Mouse (Mus musculus) adrenal gland, postnatal 4 days (tissue): ENCODE data around the gene Gpm6b. TPM values are rescaled to one million over a fixed set of nuclear protein-coding genes. Genes with fewer than 3 reads are reported as not detected.

ENCODE experiments used
- DNase-seq, 2 experiments: peaks; one replicate each; pipeline ENCODE4 v3.0.0; 2021 to 2022; ENCODE audit warnings: low spot score in 2 of 2, mixed read lengths in 2 of 2
- total RNA-seq, 2 experiments: library from RNA; stranded (reverse); gene quantifications; 2 replicates each; pipeline ENCODE4 v1.2.3; 2021

The Gpm6b gene
- total RNA-seq, 2 experiments from 2014 or later = 17.3 to 28.2 TPM

DNA sequence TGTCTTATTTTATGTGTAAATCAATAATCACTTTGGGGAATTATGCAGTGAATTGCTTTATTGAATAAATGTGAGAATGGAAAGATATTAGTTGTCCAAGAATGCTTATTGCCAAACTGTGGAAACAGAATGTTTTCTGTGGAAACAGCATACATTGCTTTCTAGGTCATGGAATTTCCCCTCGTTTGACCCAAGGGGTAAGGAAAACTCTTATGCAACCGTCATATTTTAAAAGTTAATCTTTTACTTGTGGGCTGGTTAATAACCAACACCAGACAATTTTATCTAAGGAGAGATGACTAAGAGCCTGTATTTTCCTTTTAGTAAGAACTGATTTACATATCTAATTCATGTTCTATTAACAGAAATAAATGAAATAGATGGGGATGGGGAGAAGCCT is 64.1 kb downstream of the Gpm6b start:
- no peak for DNase-seq

- DNase-seq = no peak
Observed at GRCm38 (mm10) chrX:166304355-166304754, 65.6 kb downstream of the Gpm6b start.

DNA sequence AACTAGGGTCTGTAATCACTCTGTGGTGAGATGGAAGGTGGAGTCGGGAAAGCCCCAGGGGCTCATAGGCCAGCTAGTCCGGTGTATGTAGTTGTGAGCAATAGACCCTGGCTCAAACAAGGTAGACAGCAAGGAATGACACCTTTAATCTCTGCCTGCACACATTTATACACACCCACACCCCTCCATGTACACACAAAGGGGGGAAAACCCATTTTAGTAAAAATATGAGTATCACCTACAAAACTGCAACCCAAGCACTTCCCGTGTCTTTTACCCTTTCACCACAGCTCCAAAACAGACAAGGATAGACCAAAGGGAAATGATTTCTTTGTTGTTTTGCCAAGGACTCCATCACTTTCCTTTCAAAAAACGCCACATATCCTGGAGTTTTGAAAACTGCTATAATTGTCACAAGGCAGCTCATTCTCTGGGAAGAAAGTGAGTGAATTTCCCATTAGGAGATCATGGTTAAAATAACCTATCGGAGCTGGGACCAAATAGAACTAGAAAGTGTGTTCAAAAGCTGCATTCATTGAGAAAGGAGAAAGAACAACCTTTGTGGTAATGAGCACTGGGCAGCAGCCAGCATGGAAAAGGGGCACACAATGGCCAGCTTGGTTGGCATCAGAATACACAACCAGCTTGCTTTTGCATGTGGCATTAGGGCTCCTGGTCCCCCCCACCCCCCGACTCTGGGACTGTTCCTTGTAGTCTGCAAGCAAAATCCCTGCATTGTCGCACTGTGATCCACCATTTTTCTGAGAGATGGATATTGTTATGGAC is 68.9 kb downstream of the Gpm6b start:
- DNase-seq = no peak

GRCm38 (mm10) chrX:166308798-166309197 is 70.1 kb downstream of the Gpm6b start:
- DNase-seq = no peak

- no peak for DNase-seq
Observed at GRCm38 (mm10) chrX:166315251-166315650, 76.5 kb downstream of the Gpm6b start.

DNA sequence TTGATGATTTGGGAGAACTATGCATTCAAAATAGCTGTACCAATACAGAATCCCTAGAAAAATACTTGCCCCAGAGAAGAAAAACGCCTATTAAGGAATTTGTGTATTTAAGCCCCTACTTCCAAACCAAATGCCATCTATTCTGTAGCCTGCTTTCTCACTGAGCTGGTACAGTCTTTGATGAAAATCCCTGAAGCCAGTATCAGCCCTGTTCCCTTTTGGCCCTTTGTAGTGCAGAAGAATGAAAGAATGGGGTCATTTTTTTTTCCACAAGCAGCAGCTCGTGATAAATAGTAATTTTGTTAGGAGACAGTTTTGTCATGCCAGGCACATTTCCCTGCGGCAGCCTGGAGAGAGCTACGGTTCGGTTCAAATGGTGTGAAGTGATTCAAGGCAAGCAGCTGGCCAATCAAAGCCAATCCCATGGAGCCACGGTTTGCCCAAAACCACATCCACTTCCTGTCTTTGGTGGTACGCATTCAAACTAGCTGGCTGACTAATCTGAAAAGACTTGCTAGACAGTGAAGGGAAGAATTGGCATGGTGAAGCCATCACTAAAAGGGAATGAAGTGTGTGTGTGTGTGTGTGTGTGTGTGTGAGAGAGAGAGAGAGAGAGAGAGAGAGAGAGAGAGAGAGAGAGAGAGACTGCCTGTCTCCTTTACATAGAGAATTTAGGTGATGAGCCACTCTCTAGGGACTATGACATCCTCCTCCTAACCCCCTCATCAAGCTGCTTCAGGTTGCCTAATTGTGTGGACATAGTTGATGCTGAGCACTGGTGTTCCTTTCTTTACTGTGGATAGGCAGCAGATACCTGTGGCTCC is 78.1 kb downstream of the Gpm6b start:
- no peak for DNase-seq

GRCm38 (mm10) chrX:166317376-166317679 is 78.6 kb downstream of the Gpm6b start:
- no peak for DNase-seq

GRCm38 (mm10) chrX:166323226-166323625 is 84.5 kb downstream of the Gpm6b start:
- no peak for DNase-seq

- DNase-seq = no peak
Observed at GRCm38 (mm10) chrX:166327621-166328020, 88.9 kb downstream of the Gpm6b start.

DNA sequence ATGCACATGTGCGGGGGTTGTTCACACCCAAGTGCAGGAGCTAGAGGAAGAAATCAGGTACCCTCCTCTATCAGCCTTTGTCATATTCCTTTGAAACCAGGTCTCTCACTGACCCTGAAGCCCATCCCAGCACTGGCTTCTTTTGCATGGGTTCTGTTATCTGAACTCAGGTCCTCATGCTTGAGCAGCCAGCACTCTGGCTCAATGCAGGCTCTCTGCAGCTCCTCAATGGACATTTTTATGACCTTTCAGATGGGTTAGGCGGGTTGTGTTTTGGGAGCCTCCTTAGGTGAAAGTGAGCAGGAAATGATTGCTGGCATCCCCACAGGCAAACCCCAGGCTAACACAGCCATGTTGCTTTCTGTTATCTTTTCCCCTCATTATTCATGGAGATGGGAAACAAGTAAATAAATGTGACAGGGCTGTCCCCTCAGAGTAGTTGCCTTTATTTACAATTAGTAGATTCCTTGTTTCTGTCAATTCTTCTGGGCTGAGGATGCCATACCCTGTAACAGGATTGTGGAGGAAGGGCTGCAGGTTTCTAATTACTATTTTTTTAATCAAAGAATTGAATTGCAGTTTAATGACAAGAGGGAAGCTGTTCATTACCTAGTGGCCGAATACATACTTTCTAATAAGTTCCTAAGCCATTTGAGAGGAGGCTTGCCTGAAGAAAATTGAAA is 89.6 kb downstream of the Gpm6b start:
- no peak for DNase-seq

DNA sequence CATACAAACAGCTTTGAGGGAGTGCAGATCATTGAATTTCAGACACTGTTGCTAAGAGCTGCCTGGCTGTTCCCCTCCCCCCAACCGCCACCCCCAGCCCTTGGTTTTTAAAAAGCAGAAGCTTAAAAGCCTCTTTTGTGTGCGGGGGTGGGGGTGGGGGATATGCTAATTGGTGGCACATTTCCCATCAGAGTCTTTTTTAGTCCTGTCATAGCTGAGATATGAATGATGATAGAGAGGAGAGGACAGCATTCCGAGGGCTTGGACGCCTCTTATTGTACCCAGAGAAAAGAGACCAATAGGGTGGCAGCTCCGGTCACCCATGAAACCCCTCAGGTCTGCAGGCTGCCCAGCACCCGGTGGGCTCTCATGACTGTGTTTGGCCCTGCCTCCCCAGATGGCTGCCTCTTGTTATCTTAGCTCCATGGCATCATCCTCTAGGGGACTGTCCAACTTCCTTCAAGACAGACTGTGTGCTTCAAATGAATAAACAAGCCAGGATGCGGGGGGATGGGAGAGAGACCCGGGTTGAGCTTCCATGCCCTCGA is 90.3 kb downstream of the Gpm6b start:
- no peak for DNase-seq

GRCm38 (mm10) chrX:166334516-166335136 is 95.9 kb downstream of the Gpm6b start:
- peak in 1 of 2 experiments; percentile 3 for DNase-seq

DNA sequence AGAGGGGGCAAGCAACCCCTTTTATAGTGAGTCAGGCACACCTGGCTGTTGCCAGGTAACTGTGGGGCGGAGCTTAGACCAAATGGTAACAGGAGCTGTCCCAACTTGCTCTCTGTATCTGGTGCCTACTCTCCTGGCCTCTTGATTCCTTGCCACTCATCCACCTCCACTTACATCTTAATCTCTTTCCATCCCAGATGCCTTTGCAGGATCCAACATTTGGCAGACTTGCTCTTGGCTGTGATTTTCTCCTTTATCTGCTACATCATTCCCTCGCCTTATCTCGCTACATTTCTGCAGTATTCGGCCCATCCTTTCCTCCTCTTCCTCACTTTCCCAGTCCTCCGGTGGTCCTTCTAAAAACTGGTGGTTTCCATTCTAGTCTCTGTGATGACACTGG is 99.6 kb downstream of the Gpm6b start:
- no peak for DNase-seq

DNA sequence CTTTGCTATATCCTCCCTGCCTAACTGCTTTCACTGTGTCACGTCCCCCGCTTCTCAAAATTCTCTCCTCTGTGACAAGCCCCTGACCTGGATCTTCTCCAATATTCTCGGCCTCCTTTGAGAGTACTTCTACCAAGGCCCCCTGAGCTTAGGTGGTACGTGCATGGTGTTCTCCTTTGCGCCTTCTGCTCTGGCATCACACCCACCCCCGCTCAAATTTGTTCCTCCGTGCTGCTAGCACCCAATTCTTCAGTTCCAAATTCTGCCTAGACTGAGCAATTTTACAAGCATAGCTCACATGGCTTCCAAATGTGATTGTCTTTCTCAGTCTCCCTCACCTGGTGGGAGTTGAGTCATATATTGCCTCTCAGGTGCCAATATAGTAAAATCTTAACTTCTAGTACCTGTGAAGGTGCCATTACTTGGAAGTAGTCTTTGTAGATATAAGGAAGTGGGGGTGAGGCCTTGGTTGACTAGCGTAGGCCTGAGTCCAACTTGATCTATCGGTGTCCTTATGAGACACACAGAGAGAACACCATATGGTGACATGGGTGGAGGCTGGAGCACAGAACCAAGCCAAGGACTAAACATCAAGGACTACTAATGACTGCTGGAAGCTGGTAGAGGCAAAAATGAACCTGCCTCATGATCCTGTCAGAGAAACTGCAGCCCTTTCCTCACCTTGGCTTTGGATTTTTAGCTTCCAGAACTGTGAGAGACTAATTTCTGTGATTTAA is 100.2 kb downstream of the Gpm6b start:
- DNase-seq = no peak

- no peak for DNase-seq
Observed at GRCm38 (mm10) chrX:166339911-166340310, 101.2 kb downstream of the Gpm6b start.

DNA sequence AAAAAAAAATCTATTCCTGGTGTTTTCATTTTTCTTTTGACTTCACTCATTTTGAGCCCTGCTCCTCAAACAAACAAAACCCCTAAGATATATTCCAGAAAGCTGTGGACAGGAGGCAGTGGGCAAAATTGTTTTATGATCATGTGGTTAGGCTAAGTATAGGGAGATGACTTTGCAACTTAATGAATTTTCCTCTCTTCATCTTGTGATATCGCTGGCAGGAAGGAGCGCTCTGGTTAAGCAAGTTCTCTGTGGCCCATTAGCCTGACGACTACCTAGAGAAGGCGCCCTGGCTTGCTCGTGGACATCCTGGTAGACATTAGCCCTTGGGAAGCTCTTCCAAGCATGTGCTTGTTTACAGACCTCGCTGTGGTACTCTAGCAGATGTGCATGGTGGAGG is 103.1 kb downstream of the Gpm6b start:
- no peak for DNase-seq

GRCm38 (mm10) chrX:166344228-166345015 is 105.7 kb downstream of the Gpm6b start:
- no peak for DNase-seq

- DNase-seq = no peak
Observed at GRCm38 (mm10) chrX:166348086-166348485, 109.4 kb downstream of the Gpm6b start.

DNA sequence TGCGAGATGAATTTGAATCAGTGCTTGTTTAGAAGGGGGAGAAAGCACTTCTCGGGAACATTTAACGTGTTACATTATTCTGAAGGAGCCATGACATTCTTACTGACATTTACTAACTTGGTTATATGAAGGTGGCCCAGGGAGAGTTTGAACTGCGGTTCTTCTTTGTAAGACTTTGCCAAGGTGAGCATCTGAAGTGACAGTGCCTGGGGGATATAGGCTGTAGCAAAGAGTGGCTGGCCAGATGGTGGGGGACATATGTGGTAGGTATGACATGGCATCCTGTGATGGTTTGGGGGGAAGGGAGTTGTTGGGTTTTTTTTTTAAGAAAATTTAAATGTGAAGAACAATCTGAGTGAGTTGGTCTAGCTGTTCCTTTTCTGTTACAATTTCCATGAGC is 109.9 kb downstream of the Gpm6b start:
- DNase-seq = no peak

GRCm38 (mm10) chrX:166351790-166352189 is 113.1 kb downstream of the Gpm6b start:
- DNase-seq = peak in 1 of 2 experiments; percentile 3
